Mouse (Mus musculus): ENCODE data around the gene Arhgef28. TPM values are rescaled to one million over a fixed set of nuclear protein-coding genes. Genes with fewer than 3 reads are reported as not detected.

Arhgef28 gene
- polyA plus RNA-seq (2012; rRNA removed): 13.9 and 15.6 TPM in 2 replicates

- peak within 1 kb of the TSS; percentile 66 for H3K4me3 ChIP-seq (ENCODE audit: insufficient read depth, low read length)
- peak within 1 kb of the TSS; percentile 64; the same call in 1 of the 2 replicates for H3K27ac ChIP-seq (ENCODE audit: insufficient read depth, low read length)
- TF ChIP-seq CTCF (IDR thresholded peaks at IDR 0.05; ENCODE audit: extremely low read depth, insufficient read depth, low read length): 0 out of 2 replicates have a peak, but pooled peaks have one; percentile 5
- TF ChIP-seq POLR2A (IDR thresholded peaks at IDR 0.05; ENCODE audit: extremely low read depth, insufficient read depth, low read length): no peak
- 0 out of 2 replicates have a peak, but pooled peaks cover 2% of the 10 kb centered on the region for H3K4me1 ChIP-seq (ENCODE audit: control insufficient read depth, insufficient read depth, low read length)
Measured at GRCm38 (mm10) chr13:98205771-98206545, at the start of gene Arhgef28. TSS of gene Arhgef28 (minus strand) at chr13:98206439.

- Histone ChIP-seq H3K4me3 (ENCODE audit: insufficient read depth, low read length) (no peak overlapping the region), H3K4me1 (ENCODE audit: control insufficient read depth, insufficient read depth, low read length) (no peaks in the 10 kb centered on the region), H3K27ac (ENCODE audit: insufficient read depth, low read length) (no peak overlapping the region)
- TF ChIP-seq CTCF (IDR thresholded peaks at IDR 0.05; ENCODE audit: extremely low read depth, insufficient read depth, low read length) (peak; percentile 38), POLR2A (IDR thresholded peaks at IDR 0.05; ENCODE audit: extremely low read depth, insufficient read depth, low read length) (no peak)
Measured at GRCm38 (mm10) chr13:98254921-98255320, 48.7 kb upstream of the Arhgef28 start.

- H3K4me1 ChIP-seq (ENCODE audit: control insufficient read depth, insufficient read depth, low read length): 0 out of 2 replicates have a peak, but pooled peaks cover 2% of the 10 kb centered on the region
- TF ChIP-seq CTCF (IDR thresholded peaks at IDR 0.05; ENCODE audit: extremely low read depth, insufficient read depth, low read length): no peak
- TF ChIP-seq POLR2A (IDR thresholded peaks at IDR 0.05; ENCODE audit: extremely low read depth, insufficient read depth, low read length): no peak
- no peak overlapping the region for H3K27ac ChIP-seq (ENCODE audit: insufficient read depth, low read length)
- no peak overlapping the region for H3K4me3 ChIP-seq (ENCODE audit: insufficient read depth, low read length)
Measured at GRCm38 (mm10) chr13:98249594-98249993, 43.4 kb upstream of the Arhgef28 start.

- TF ChIP-seq POLR2A (IDR thresholded peaks at IDR 0.05; ENCODE audit: extremely low read depth, insufficient read depth, low read length): no peak
- no peak for TF ChIP-seq CTCF (IDR thresholded peaks at IDR 0.05; ENCODE audit: extremely low read depth, insufficient read depth, low read length)
- Histone ChIP-seq H3K4me1 (ENCODE audit: control insufficient read depth, insufficient read depth, low read length) (0 out of 2 replicates have a peak, but pooled peaks cover 2% of the 10 kb centered on the region), H3K27ac (ENCODE audit: insufficient read depth, low read length) (no peak overlapping the region), H3K4me3 (ENCODE audit: insufficient read depth, low read length) (no peak overlapping the region)
Measured at GRCm38 (mm10) chr13:98245386-98245785, 39.1 kb upstream of the Arhgef28 start.

- Histone ChIP-seq H3K4me3 (ENCODE audit: insufficient read depth, low read length) (no peak overlapping the region), H3K27ac (ENCODE audit: insufficient read depth, low read length) (no peak overlapping the region), H3K4me1 (ENCODE audit: control insufficient read depth, insufficient read depth, low read length) (0 out of 2 replicates have a peak, but pooled peaks cover 2% of the 10 kb centered on the region)
- TF ChIP-seq POLR2A (IDR thresholded peaks at IDR 0.05; ENCODE audit: extremely low read depth, insufficient read depth, low read length): no peak
- no peak for TF ChIP-seq CTCF (IDR thresholded peaks at IDR 0.05; ENCODE audit: extremely low read depth, insufficient read depth, low read length)
Measured at GRCm38 (mm10) chr13:98244571-98245350, 38.5 kb upstream of the Arhgef28 start.

- no peak overlapping the region for H3K4me3 ChIP-seq (ENCODE audit: insufficient read depth, low read length)
- no peak for TF ChIP-seq CTCF (IDR thresholded peaks at IDR 0.05; ENCODE audit: extremely low read depth, insufficient read depth, low read length)
- 0 out of 2 replicates have a peak, but pooled peaks cover 2% of the 10 kb centered on the region for H3K4me1 ChIP-seq (ENCODE audit: control insufficient read depth, insufficient read depth, low read length)
- no peak overlapping the region for H3K27ac ChIP-seq (ENCODE audit: insufficient read depth, low read length)
Measured at GRCm38 (mm10) chr13:98241531-98242282, 35.5 kb upstream of the Arhgef28 start.

- Histone ChIP-seq H3K4me3 (ENCODE audit: insufficient read depth, low read length) (no peak overlapping the region), H3K4me1 (ENCODE audit: control insufficient read depth, insufficient read depth, low read length) (no peaks in the 10 kb centered on the region), H3K27ac (ENCODE audit: insufficient read depth, low read length) (no peak overlapping the region)
- TF ChIP-seq CTCF (IDR thresholded peaks at IDR 0.05; ENCODE audit: extremely low read depth, insufficient read depth, low read length) (peak; percentile 86), POLR2A (IDR thresholded peaks at IDR 0.05; ENCODE audit: extremely low read depth, insufficient read depth, low read length) (no peak)
Measured at GRCm38 (mm10) chr13:98239978-98240641, 33.9 kb upstream of the Arhgef28 start.

- no peaks in the 10 kb centered on the region for H3K4me1 ChIP-seq (ENCODE audit: control insufficient read depth, insufficient read depth, low read length)
- TF ChIP-seq POLR2A (IDR thresholded peaks at IDR 0.05; ENCODE audit: extremely low read depth, insufficient read depth, low read length): no peak
- no peak for TF ChIP-seq CTCF (IDR thresholded peaks at IDR 0.05; ENCODE audit: extremely low read depth, insufficient read depth, low read length)
- no peak overlapping the region for H3K27ac ChIP-seq (ENCODE audit: insufficient read depth, low read length)
- H3K4me3 ChIP-seq (ENCODE audit: insufficient read depth, low read length): no peak overlapping the region
Measured at GRCm38 (mm10) chr13:98235451-98235850, 29.2 kb upstream of the Arhgef28 start.
